Mouse (Mus musculus): ENCODE data around the gene Cd300ld5.
"Not testable (repeated sequence)": the region's sequence is repeated elsewhere in the genome, so short reads cannot be mapped to it uniquely, and the experiment has no call there.

Gene Cd300ld5

DNA sequence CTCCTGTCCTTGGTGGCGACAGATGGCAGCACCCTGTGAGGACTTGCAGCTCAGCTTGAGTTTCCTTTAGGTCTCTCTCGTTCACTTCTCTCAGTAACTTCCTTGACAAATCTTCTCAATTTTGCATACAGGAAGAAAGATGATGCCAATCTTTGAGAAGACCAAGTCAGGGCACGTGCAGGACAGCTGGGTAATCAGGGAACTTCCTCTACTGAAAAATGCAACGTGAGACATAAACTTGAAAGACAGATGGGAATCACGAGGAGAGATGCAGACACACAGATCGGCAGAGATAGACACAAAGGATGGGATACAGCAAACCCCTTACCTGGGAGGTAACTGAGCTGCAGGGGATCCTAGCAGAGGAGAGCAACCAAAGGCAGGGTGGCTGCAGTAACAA, at the start of gene Cd300ld5:
TSS of gene Cd300ld5 (minus strand) at position 101 of the 400 bp plus-strand sequence.
- not testable (repeated sequence) for DNase-seq

DNA sequence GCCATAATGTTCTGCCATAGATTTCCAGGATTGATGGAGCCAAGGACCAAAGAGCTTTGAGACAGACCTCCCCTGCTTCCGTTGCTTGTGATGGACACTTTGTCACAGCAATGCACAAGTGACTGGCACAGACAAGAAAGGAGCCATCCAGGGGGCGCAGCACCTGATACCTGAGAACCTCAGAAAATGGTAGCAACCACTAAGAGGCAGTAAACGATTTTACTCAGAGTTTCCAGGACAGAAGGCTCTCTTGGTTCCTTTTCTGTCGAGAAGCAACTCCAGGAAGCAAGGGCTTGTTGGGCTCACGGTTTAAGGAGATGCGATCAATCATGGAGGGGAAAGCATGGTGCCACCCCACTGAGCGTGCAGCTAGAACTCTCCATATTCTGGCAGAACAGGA, 48.6 kb upstream of the Cd300ld5 start:
- no peak for DNase-seq

DNA sequence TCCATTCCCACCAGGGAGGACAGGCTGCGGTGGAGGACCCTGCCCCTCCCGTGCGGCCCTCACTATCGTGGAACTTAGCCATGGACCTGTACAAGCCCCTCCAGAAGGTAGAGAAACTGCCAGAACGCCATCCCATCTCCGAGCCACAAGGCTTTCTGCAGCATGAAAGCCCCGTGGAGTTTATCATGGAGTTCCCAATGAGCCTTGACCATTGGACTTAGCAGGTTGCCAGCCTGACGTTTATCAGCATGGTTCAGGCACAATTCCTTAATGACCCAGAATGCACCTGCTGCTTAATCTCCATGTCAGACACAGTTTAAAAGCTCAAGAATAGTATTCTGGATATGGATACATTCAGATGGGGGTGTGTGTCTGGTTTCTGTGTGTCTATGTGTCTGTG, 47.5 kb upstream of the Cd300ld5 start:
- DNase-seq, result no peak

DNA sequence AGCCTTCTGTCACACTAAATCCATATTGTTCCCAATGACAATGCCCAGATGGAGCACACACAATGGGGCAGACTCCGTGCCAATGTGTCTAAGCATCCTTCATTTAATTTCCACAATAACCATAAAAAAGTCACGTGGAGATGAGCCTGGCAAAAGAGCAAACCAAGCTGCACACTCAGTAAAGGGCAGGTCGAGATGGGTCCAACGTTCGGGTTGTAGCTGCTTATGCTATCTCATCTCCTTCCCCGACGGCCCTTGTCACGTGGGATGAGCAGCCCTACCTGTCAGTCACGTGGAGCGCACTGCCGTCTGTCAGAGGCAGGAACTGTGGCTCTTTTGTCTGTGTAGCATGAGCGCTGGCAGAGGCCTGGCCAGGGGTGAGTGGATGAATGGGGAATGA, 47.0 kb upstream of the Cd300ld5 start:
- DNase-seq, result peak; percentile 70

DNA sequence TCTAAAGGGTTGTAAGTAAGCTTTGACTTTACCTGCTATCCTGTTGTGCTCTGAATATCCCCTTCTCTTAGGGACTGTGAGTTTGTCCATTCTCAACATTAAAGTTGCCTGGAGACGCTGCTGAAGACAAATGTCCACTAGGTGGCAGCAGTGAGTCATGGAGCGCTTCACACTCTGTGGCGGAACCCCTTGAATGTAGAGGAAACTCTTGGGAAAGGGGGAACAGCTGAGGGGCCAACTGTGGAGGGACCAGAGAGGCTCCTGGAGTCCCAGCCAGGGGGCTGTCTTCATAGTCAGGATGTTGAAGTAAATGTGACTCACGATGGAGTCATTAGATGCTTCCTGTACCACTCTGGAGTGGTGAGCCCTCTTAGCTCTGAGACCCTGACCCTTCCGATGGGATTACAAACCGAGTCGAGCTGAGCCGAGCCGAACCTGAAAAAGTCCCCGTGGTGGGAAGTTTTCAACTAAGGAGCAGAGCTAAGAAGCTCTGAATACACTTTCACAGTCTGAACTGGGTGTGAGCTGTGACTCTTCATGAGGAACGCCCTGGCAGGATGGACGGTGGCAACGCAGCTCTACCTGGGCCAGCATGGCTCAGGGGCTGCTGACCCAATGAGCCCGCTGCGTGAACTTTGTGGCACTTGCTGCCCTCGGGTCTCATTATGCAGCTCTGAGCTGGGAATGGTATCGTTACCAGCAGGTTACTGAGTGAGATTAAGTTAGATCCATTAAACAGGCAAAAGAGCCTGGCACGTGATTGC, 46.0 kb upstream of the Cd300ld5 start:
- DNase-seq, result peak; percentile 88

DNA sequence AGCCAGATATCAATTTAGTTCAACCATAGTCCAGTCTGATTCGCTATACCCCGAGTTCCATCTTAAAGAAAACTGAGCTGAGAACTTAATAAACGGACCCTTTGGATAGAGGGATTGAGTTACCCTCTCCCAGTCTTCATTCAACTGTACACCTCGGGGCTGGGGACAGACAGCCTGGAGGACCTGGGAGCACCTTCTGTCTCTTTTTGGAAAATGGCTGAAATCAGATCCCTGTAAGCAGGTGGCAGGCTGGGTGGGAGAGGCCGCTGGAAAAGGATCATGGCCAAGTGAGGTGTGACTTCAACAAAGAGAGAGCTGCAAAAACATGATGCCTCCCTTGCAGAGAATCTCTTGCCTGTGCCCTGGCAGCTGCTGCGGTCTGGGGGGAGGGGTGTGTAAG, 44.6 kb upstream of the Cd300ld5 start:
- DNase-seq, result no peak

DNA sequence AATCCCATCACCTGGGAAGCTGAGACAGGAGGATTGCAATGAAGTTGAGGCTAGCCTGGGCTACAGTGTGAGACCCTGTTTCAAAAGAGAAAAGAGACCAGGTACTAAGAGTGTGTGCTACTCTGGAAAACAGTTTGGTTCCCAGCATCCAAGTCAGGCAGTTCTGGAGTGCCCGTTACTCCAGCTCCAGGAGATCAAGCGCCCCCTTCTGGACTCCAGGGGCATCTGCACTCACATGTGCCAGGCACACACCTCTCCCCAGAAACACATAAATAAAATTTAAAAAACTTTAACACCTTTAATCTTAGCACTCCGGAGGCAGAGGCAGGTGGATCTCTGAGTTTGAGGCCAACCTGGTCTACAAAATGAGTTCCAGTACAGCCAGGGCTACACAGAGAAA, 43.8 kb upstream of the Cd300ld5 start:
- no peak for DNase-seq

DNA sequence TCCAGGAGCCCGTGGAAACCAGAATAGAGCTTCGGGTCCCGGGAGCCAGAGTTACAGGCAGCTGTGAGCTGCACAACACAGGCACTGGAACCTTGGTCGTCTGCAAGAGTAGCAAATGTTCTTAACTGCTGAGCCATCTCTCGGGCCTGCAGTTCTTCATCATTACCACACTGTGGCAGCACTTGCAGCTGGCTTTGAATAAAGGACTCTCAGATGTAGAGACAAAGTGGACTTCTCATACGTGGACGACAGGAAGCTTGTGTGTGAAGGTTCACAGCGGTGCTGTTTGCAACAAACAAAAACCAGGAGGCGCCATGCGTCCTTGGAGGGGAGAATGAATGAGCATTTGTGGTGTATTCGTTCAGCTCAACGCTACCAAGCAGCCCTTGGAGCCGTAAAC, 43.3 kb upstream of the Cd300ld5 start:
- DNase-seq, result peak; percentile 87

DNA sequence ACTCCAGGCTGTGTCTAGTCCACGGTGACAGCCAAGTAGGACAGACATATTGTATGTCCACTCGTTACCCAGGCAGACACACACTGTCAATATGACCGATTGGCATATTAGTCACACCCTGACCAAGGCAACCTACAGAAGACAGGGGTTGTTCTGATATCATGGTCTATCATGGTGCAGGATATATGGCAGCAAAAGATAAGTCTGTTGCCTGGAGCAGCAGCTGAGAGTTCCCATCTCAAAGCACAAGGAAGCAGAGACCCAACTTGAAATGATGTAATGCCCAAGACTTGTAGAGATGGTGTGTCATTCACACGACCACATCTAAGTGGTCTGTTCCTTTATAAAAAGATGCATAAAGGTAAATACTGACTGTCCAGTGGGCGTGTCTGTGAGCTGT, 41.1 kb upstream of the Cd300ld5 start:
- DNase-seq, result no peak

DNA sequence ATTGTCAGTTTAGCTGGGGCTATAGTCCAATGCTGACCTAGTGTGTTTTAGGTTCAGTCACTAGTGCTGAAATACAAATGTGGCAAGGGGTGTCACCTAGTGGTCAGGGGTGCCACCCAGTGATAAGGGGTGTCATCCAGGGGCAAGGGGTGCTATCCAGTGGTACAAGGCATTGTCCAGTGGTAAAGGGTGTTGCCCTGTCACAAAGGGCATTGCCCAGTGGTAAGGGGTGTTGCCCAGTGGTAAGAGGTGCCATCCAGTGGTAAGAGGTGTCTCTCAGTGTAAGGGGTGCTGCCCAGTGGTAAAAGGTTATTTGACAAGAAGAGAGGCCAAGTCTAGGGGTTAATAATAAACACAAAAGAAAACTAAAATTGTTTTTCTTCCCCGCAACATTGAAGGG, 39.9 kb upstream of the Cd300ld5 start:
- DNase-seq, result no peak

DNA sequence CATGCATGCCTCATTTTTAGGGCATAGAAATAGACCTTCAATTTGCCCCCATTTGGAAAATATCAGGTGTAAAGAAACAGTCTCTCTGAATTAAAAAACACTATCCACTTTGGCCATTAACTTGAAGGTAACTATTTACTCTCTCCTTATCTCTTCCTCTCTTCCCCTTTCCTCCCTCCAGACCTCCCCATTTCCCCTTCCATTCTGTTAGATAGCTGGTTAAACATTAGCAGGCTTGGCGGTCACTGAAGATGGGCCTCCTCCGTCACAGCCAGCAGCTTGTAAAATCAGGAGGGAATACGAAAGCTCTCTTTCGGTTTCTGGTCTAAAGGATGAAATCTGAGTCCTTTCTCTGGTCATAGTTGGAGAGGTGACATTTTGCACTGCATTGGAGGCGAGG, 38.3 kb upstream of the Cd300ld5 start:
- no peak for DNase-seq

DNA sequence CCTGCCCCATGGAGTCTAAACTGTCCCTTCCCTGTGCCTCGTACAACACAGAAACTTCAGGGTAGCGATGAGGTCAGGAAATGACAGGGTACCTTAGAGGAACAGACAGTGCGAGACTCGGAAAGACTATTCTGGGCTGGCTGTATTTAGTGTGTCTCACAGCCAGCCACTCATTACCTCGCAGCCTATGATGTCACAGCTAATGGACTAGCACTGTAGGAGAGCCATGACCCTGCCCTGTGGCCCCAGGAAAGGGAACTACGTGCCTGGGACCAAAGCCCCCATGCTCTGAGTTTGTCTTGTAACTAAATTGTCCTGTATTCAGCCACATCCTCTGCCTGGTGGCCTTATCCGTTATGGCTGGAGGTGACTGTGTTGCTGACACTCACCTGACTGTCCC, 37.8 kb upstream of the Cd300ld5 start:
- no peak for DNase-seq

DNA sequence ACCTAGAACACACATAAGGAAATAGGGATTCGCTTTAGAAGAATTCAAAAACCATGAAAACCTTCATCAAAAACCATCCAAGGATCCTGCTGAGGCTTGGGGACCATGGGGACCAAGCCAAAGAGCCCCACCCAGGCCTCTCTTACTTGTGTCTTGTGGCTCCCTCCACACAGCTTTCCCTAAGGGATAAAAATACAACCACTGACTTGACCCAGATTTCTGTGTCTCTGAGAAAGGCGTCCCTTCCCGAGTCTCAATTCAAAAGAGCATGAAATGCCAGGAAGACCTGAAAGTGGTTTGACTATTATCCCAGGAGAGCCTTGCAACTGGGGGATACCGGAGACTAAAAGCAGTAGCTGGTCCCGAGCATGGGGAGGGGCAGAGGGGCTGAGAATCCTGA, 35.4 kb upstream of the Cd300ld5 start:
- no peak for DNase-seq

DNA sequence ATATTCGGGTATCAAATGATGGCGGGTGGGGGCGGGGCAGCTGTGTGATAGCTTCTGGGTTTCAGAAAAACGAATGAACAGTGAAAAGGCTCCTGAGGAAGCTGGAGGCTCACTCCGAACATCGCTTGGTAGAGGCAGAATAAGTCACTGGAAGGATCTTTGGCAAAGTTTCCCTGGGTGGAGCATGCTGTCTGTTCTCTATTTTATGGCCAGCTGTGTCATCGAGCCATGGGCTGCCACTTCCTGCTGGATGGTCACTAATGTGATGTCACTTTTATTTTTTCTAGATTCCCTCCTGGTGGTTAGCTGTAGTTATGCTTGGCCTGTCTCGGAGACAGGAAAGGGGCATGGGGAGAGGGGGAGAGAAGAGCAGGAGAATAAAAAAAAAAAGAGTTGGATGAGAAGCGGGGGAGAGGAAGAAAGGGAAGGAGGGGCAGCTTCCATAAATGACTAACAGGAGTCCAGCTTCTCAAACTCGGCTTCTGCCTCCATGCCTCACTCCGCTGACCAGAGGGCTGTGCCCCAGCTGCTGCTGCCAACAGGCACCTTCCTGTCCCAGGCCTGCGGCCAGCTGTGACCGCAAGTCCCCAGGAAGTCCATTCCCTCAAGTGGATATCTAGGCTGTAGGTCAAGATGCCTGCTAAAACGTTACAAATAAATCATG, 34.2 kb upstream of the Cd300ld5 start:
- no peak for DNase-seq

DNA sequence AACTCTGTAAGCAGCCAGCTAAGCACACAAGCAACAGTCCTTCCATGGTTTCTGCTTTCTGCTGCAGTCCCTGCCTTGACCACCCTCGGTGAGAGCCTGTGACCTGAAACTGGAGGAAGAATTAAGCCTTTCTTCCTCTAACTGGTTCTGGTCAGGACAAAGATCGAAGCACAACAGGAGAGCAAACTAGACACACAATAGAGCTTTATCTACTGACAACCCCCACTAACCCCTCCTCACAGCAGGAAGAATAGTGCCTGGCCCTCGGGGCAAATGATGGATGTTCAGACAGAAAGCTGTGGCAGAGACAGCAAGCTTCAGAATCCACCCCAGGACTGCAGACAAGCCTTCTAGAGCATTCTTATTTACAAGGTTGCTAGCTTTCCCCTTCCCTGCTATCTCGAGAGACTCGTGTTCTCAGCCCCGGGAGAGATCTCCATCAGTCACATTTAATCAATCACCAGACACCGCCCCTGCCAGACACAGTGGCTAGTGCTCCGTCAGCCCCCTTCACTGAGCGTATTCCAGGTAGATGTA, 33.5 kb upstream of the Cd300ld5 start:
- no peak for DNase-seq

- no peak for DNase-seq
These were observed 29.2 kb upstream of the Cd300ld5 start for GRCm38 (mm10) chr11:115066768-115067167.

GRCm38 (mm10) chr11:115062077-115062476, 24.5 kb upstream of the Cd300ld5 start, which contains the start of gene Cd300e:
Cd300e (minus strand) TSS chr11:115062177.
- no peak for DNase-seq

GRCm38 (mm10) chr11:115059797-115060196, 22.2 kb upstream of the Cd300ld5 start:
- DNase-seq, result no peak

- DNase-seq, result no peak
These were observed 21.1 kb upstream of the Cd300ld5 start for GRCm38 (mm10) chr11:115058701-115059100.

GRCm38 (mm10) chr11:115054537-115054936, 17.0 kb upstream of the Cd300ld5 start:
- DNase-seq, result no peak

- no peak for DNase-seq
These were observed 15.4 kb upstream of the Cd300ld5 start for GRCm38 (mm10) chr11:115052991-115053390.

GRCm38 (mm10) chr11:115052206-115052605, 14.6 kb upstream of the Cd300ld5 start:
- no peak for DNase-seq

DNA sequence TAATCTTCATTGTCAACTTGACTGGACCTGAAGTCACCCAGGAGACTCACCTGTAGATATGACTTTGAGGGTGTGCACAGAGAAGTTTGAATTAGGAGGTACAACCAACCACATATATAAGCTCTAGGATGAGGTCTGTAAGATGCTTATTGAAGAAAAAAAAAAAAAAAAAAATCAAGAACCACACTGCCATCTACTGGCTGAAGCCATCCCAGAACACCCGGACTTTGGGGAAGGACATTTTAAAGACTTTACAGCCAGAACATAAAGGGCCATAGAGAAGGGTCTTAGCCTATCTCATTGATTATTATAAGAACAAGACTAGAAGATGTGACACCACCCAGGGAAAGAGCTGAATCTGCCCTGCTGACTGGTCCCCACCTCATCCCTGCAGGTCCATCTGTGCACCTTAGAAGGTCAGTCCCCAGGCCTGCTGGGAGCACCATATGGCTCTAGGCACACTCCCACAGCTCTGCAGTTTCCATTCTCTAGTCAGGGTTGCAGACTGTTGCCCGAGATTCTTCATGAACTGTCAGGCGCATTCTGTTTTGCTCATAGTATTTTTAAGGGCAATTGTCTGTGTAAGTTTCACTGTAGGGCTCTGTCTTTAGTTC, 11.8 kb upstream of the Cd300ld5 start:
- peak; percentile 98 for DNase-seq

DNA sequence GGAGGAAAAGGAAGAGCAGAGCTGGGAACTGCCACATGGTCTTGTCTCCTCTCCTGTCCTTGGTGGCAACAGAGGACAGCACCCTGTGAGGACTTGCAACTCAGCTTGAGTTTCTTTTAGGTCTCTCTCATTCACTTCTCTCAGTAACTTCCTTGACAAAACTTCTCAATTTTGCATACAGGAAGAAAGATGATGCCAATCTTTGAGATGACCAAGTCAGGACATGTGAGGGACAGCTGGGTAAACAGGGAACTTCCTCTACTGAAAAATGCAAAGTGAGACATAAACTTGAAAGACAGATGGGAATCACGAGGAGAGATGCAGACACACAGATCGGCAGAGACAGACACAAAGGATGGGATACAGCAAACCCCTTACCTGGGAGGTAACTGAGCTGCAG, 10.7 kb upstream of the Cd300ld5 start, which contains the start of gene Cd300ld3:
TSS of gene Cd300ld3 (minus strand) at position 151 of the 400 bp plus-strand sequence.
- DNase-seq, result peak; percentile 62
